Mouse (Mus musculus) C2C12 (cell line): Measurements from ENCODE around the gene Nav2.

Source experiments
- CTCF ChIP-seq: IDR thresholded peaks from one replicate; pipeline ENCODE4 v1.5.1; 2011; ENCODE audit not compliant: control insufficient read depth, insufficient read depth, insufficient read length
- FOSL1 ChIP-seq: IDR thresholded peaks from one replicate; pipeline ENCODE4 v1.8.0; 2011; ENCODE audit warnings: mild to moderate bottlenecking, low read length; ENCODE audit not compliant: poor library complexity, insufficient read depth, severe bottlenecking
- MAX ChIP-seq: IDR thresholded peaks from one replicate; pipeline ENCODE4 v1.6.1; 2011; ENCODE audit warnings: mild to moderate bottlenecking, control low read depth
- MYOD1 ChIP-seq: IDR thresholded peaks from one replicate; pipeline ENCODE4 v1.6.1; 2011; ENCODE audit warnings: low read depth; ENCODE audit not compliant: control insufficient read depth, insufficient read length
- MYOG ChIP-seq: IDR thresholded peaks from one replicate; pipeline ENCODE4 v1.6.1; 2011; ENCODE audit not compliant: control insufficient read depth, insufficient read length; ENCODE audit errors: extremely low read depth
- USF1 ChIP-seq: IDR thresholded peaks from one replicate; pipeline ENCODE4 v1.6.1; 2011; ENCODE audit warnings: low read depth, mild to moderate bottlenecking, control low read depth, moderate library complexity

DNA sequence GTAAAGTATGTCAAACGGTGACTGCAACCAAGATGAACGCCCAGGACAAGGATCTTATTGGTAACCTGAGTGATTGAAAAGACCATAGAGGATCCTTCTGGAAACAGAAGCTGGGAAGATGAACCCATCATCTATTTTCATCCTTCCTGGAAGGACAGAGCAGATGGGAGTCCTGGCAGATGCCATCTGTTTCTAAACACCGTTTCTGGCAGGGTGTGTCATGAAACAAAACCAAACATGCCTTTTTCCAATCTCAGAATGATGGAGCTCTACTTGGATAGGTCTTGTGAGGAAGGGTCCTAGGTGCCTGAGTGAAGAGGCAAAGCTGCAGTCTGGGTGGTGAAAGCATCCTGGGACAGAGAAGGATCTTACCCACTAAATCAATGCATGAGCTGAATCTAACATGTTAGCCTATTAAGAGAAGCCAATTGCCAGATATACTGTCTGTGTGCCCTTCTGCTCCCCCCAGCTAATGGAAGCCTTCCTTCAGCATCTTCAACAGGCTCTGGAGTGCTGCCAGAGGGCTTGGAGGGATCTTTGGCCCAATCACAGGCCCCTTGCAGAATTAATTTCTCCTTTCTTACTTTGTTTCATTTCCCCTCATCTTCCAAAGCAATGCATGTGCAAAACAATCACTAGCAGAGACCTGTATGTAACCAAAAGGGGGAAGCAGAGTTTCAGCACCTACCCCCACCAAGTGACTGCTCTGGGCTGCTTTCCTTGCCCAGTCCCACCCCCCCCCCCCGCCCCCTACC, 281.9 kb downstream of the Nav2 start:
- TF ChIP-seq USF1: no peak
- TF ChIP-seq CTCF: no peak
- TF ChIP-seq FOSL1: no peak
- no peak for TF ChIP-seq MYOD1
- no peak for TF ChIP-seq MYOG
- TF ChIP-seq MAX: no peak
